Mouse (Mus musculus) cerebellum, adult 2 months (tissue): ENCODE data around the gene Ptpra.

Experiments
- CTCF ChIP-seq: fragments of 200-500 bp; IDR thresholded peaks from 2 replicates; pipeline ENCODE4 v1.5.1; 2011; ENCODE audit warnings: low read depth, mild to moderate bottlenecking, control low read depth, low read length, moderate library complexity, borderline replicate concordance; ENCODE audit not compliant: insufficient read depth
- POLR2A ChIP-seq: fragments of 200-500 bp; IDR thresholded peaks from 2 replicates; pipeline ENCODE4 v1.6.1; 2011; ENCODE audit warnings: low read length, control low read depth, borderline replicate concordance; ENCODE audit not compliant: insufficient read depth

DNA sequence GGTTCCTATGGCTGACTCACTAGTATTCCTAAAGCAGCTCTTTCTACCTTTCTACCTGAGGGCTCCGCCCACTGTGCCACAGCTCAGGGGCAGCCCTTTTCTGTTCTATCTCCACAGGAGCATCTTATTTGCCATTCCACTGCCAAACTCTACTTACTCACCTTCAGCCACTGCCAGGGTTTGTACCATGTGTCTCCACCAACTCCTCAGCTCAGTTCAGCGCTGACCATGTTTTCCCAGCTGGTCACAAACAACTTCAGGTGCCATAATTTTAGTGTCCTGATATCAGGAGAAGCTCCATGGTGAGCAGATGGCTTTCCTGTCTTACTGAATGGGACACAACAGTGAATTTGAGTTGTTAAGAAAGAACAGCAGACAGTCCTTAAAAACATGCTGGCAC, 107.4 kb downstream of the Ptpra start:
- TF ChIP-seq CTCF (no peak), POLR2A (no peak)
